Mouse (Mus musculus): ENCODE measurements at regions not wholly inside any gene's neighbourhood (a gene's known extent, or its start where the extent isn't known, plus 50 kb on each side); places are given as distances from the start of the nearest gene placed in this dataset.
A peak's percentile ranks its signal among the peaks of the same experiment; 100 is the strongest.

- no peak for DNase-seq
Observed at GRCm38 (mm10) chr1:144452141-144452540, 115.3 kb downstream of the Rgs21 start.

- no peak for DNase-seq
Observed at GRCm38 (mm10) chr1:144451731-144452130, 115.7 kb downstream of the Rgs21 start.

GRCm38 (mm10) chr1:144436617-144437016, 130.8 kb downstream of the Rgs21 start:
- DNase-seq = no peak

- DNase-seq = no peak
Observed at GRCm38 (mm10) chr1:144432816-144433215, 134.7 kb downstream of the Rgs21 start.

- no peak for DNase-seq
Observed at GRCm38 (mm10) chr1:144431535-144432276, 135.8 kb downstream of the Rgs21 start.

- DNase-seq = no peak
Observed at GRCm38 (mm10) chr1:144421374-144421773, 146.1 kb downstream of the Rgs21 start.

GRCm38 (mm10) chr1:144406387-144407383, 157.6 kb upstream of the Rgs1 start:
- peak; percentile 67 for DNase-seq

- no peak for DNase-seq
Observed at GRCm38 (mm10) chr1:144405724-144406123, 156.7 kb upstream of the Rgs1 start.

GRCm38 (mm10) chr1:144405031-144405430, 156.0 kb upstream of the Rgs1 start:
- DNase-seq = no peak

GRCm38 (mm10) chr1:144379991-144380594, 131.1 kb upstream of the Rgs1 start:
- no peak for DNase-seq

- no peak for DNase-seq
Observed at GRCm38 (mm10) chr1:144374121-144374520, 125.1 kb upstream of the Rgs1 start.

GRCm38 (mm10) chr1:144367492-144367891, 118.5 kb upstream of the Rgs1 start:
- DNase-seq = peak; percentile 13

GRCm38 (mm10) chr1:144355560-144356310, 106.7 kb upstream of the Rgs1 start:
- DNase-seq = no peak

GRCm38 (mm10) chr1:144355041-144355440, 106.0 kb upstream of the Rgs1 start:
- DNase-seq = no peak

- DNase-seq = peak; percentile 19
Observed at GRCm38 (mm10) chr1:144353320-144353719, 104.3 kb upstream of the Rgs1 start.

- no peak for DNase-seq
Observed at GRCm38 (mm10) chr1:144343820-144344219, 94.8 kb upstream of the Rgs1 start.

- DNase-seq = peak; percentile 44
Observed at GRCm38 (mm10) chr1:144343299-144343698, 94.3 kb upstream of the Rgs1 start.

- DNase-seq = no peak
Observed at GRCm38 (mm10) chr1:144337572-144337971, 88.5 kb upstream of the Rgs1 start.

GRCm38 (mm10) chr1:144330365-144331050, 81.5 kb upstream of the Rgs1 start:
- peak; percentile 55 for DNase-seq

GRCm38 (mm10) chr1:144319406-144319805, 70.4 kb upstream of the Rgs1 start:
- DNase-seq = peak; percentile 62

GRCm38 (mm10) chr1:144318289-144318688, 69.2 kb upstream of the Rgs1 start:
- DNase-seq = no peak

- DNase-seq = peak; percentile 3
Observed at GRCm38 (mm10) chr1:144317560-144317959, 68.5 kb upstream of the Rgs1 start.
